Comparison of ENCODE assay signal across 19 mouse cellular contexts in genomic region chr17:70951266-70951665, GRCm38 (mm10). TPM values are rescaled to one million over a fixed set of nuclear protein-coding genes. Genes with fewer than 3 reads are reported as not detected.
DNase-seq lines count a peak whose midpoint lies in the region; ATAC-seq and TF ChIP-seq lines count a peak whose summit lies in the region.
"Had no signal": no experiment of that assay in that cellular context is flagged by ENCODE, and none has a peak within 500 bp of the region (broad histone marks: within the 10 kb centered on the region; RNA-seq: fewer than 3 reads in every experiment).

No protein-coding gene starts in this region.

- no peak overlapping the region for H3K9ac ChIP-seq in midbrain, embryonic 11.5 days (ENCODE audit: low read length)
- H3K9ac ChIP-seq: embryonic facial prominence, embryonic 12.5 days; forebrain, embryonic 12.5 days; heart, embryonic 13.5 days; hindbrain, embryonic 15.5 days had no signal

- no peak overlapping the region for H3K4me3 ChIP-seq in kidney, adult 2 months (ENCODE audit: insufficient read depth, low read depth, low read length)
- H3K4me3 ChIP-seq in midbrain, embryonic 11.5 days (ENCODE audit: low read depth, low read length) = no peak overlapping the region
- no peak overlapping the region for H3K4me3 ChIP-seq in midbrain, embryonic 10.5 days
- H3K4me3 ChIP-seq: embryonic facial prominence, embryonic 12.5 days; forebrain, embryonic 12.5 days; heart, embryonic 13.5 days; hindbrain, embryonic 15.5 days had no signal

- no peak overlapping the region for H3K27ac ChIP-seq in kidney, adult 2 months (ENCODE audit: insufficient read depth, low read depth, low read length)
- H3K27ac ChIP-seq in midbrain, embryonic 11.5 days (ENCODE audit: low read depth, low read length) = no peak overlapping the region
- no peak overlapping the region for H3K27ac ChIP-seq in midbrain, embryonic 10.5 days (replicated peaks)
- H3K27ac ChIP-seq: embryonic facial prominence, embryonic 12.5 days; forebrain, embryonic 12.5 days; heart, embryonic 13.5 days; hindbrain, embryonic 15.5 days had no signal

- no peak overlapping the region for H3K4me2 ChIP-seq in midbrain, embryonic 11.5 days
- H3K4me2 ChIP-seq: embryonic facial prominence, embryonic 12.5 days; forebrain, embryonic 12.5 days; heart, embryonic 13.5 days; hindbrain, embryonic 15.5 days had no signal

- peak; percentile 72 for DNase-seq in kidney, adult 2 months
- no peak for DNase-seq in kidney, postnatal 10 days
- DNase-seq in midbrain, embryonic 11.5 days (ENCODE audit: low spot score, missing footprints) = peak; percentile 19
- no peak for DNase-seq in midbrain, embryonic 10.5 days (ENCODE audit: low spot score)
- peak; percentile 35 for DNase-seq in R1 (ENCODE audit: low read depth, low spot score)
- DNase-seq in lung, postnatal 4 days = no peak
- DNase-seq in retina, embryonic 14.5 days (ENCODE audit: low spot score) = no peak
- DNase-seq: adrenal gland, adult 8-10 months; cerebellum, adult 11 months; cerebellum, adult 8-10 months; cerebellum, postnatal 14 days; gastrocnemius, postnatal 10 days; heart, postnatal 36 days had no signal

- H3K4me1 ChIP-seq in kidney, adult 2 months (ENCODE audit: control insufficient read depth, insufficient read depth, low read length) = no peaks in the 10 kb centered on the region
- H3K4me1 ChIP-seq in midbrain, embryonic 11.5 days (ENCODE audit: control insufficient read depth, insufficient read depth, low read length) = no peaks in the 10 kb centered on the region
- H3K4me1 ChIP-seq in midbrain, embryonic 10.5 days = no peaks in the 10 kb centered on the region
- H3K4me1 ChIP-seq: embryonic facial prominence, embryonic 12.5 days; forebrain, embryonic 12.5 days; heart, embryonic 13.5 days; hindbrain, embryonic 15.5 days had no signal

- no peak for ATAC-seq in midbrain, embryonic 11.5 days (ENCODE audit: low FRiP score)
- ATAC-seq: forebrain, embryonic 16.5 days had no signal

- 63% methylated on average over 10 of the region's 10 CpGs for WGBS in kidney, adult 2 months
- WGBS in midbrain, embryonic 11.5 days = 74% methylated on average over 10 of the region's 10 CpGs
- 78% methylated on average over 10 of the region's 10 CpGs for WGBS in midbrain, embryonic 10.5 days

- no peak for TF ChIP-seq POLR2A in kidney, adult 2 months (IDR thresholded peaks at IDR 0.05; ENCODE audit: low read depth, low read length)

- H3K36me3 ChIP-seq in kidney, adult 2 months (ENCODE audit: control insufficient read depth, insufficient read depth, low read length) = no peaks in the 10 kb centered on the region
- H3K36me3 ChIP-seq in midbrain, embryonic 11.5 days (ENCODE audit: control insufficient read depth, insufficient read depth, low read length) = no peaks in the 10 kb centered on the region
- H3K36me3 ChIP-seq in midbrain, embryonic 10.5 days = no peaks in the 10 kb centered on the region
- H3K36me3 ChIP-seq: embryonic facial prominence, embryonic 12.5 days; forebrain, embryonic 12.5 days; G1E; heart, embryonic 13.5 days; hindbrain, embryonic 15.5 days had no signal

- H3K9me3 ChIP-seq in midbrain, embryonic 11.5 days (ENCODE audit: control insufficient read depth, low read length) = no peaks in the 10 kb centered on the region
- H3K9me3 ChIP-seq in midbrain, embryonic 10.5 days (replicated peaks) = no peaks in the 10 kb centered on the region
- H3K9me3 ChIP-seq: embryonic facial prominence, embryonic 12.5 days; forebrain, embryonic 12.5 days; G1E; heart, embryonic 13.5 days; hindbrain, embryonic 15.5 days had no signal

- TF ChIP-seq CTCF in kidney, adult 2 months (conservative IDR thresholded peaks at IDR 0.05; ENCODE audit: insufficient read depth, insufficient read length, low read depth, low read length) = no peak

- no peaks in the 10 kb centered on the region for H3K27me3 ChIP-seq in kidney, adult 2 months (replicated peaks; ENCODE audit: control insufficient read depth, insufficient read depth, low read length)
- H3K27me3 ChIP-seq in midbrain, embryonic 11.5 days (ENCODE audit: control insufficient read depth, insufficient read depth, low read length) = no peaks in the 10 kb centered on the region
- no peaks in the 10 kb centered on the region for H3K27me3 ChIP-seq in midbrain, embryonic 10.5 days (ENCODE audit: low read depth, poor library complexity, severe bottlenecking)
- H3K27me3 ChIP-seq: embryonic facial prominence, embryonic 12.5 days; forebrain, embryonic 12.5 days; heart, embryonic 13.5 days; hindbrain, embryonic 15.5 days had no signal

RNA-seq across cellular contexts. Expression of gene Myom1, which starts 51.2 kb away (rescaled TPM):
- 2.8 and 4.3 TPM in 2 replicates for polyA plus RNA-seq in kidney, adult 2 months (2012; rRNA removed)
- 1.3 and 1.4 TPM in 2 replicates for polyA plus RNA-seq in midbrain, embryonic 11.5 days (2014; fragmentation: Nextera tagmentation; extraction: Ambion mirVana)
- 1.7 and 2.3 TPM in 2 replicates for polyA plus RNA-seq in midbrain, embryonic 10.5 days (2016; fragmentation: Nextera tagmentation; extraction: Ambion mirVana)

RNA-seq across cellular contexts. Expression of gene Myl12a, which starts 51.4 kb away (rescaled TPM):
- 119 and 160 TPM in 2 replicates for polyA plus RNA-seq in kidney, adult 2 months (2012; rRNA removed)
- 375 and 403 TPM in 2 replicates for polyA plus RNA-seq in midbrain, embryonic 11.5 days (2014; fragmentation: Nextera tagmentation; extraction: Ambion mirVana)
- 366 and 403 TPM in 2 replicates for polyA plus RNA-seq in midbrain, embryonic 10.5 days (2016; fragmentation: Nextera tagmentation; extraction: Ambion mirVana)

Comparison
In these comparisons a context has a peak if more than half of its experiments do, and no peak if none do; other contexts are left out.
1. DNase-seq: peak in kidney, adult 2 months (single experiment), midbrain, embryonic 11.5 days (single experiment) and R1 (single experiment); none in kidney, postnatal 10 days (single experiment), midbrain, embryonic 10.5 days (single experiment), lung, postnatal 4 days (0 of 2) and retina, embryonic 14.5 days (single experiment).